Mouse (Mus musculus): ENCODE results near the gene Lif.

DNA sequence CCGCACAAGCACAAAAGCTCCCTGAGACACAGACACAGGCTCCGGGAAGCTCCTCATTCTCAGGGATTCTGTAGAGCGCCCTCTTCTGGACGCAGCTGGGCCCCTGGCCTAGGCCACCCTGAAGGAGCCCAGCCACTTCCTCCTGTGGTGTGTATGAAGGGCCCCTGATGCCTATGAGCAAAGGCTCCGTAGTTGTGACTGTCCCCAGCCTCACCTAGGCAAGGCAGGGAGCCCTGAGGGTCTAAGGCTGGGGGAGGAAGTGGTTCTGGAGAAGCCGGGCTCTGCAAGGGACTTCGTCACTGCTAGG, 3.8 kb downstream of the Lif start:
- TF ChIP-seq CTCF (conservative IDR thresholded peaks at IDR 0.05; ENCODE audit: low read length), result peak; percentile 60
- no peak for TF ChIP-seq NANOG (IDR thresholded peaks at IDR 0.05; ENCODE audit: borderline replicate concordance, low read length)
- no peak for TF ChIP-seq POU5F1 (IDR thresholded peaks at IDR 0.05; ENCODE audit: borderline replicate concordance, low read length)

Data from E14TG2a.4 (cell line).